Mouse (Mus musculus) liver, postnatal 0 days (tissue): ENCODE data around the gene Fcgr4.

Experiments used
- CTCF ChIP-seq: sonication (generic); IDR thresholded peaks from 2 replicates; pipeline ENCODE4 v1.5.1; 2016; ENCODE audit warnings: antibody characterized with exemption, low read depth
- EP300 ChIP-seq: IDR thresholded peaks from 2 replicates; pipeline ENCODE4 v1.6.1; 2016; ENCODE audit warnings: antibody characterized with exemption, low read depth, mild to moderate bottlenecking

DNA sequence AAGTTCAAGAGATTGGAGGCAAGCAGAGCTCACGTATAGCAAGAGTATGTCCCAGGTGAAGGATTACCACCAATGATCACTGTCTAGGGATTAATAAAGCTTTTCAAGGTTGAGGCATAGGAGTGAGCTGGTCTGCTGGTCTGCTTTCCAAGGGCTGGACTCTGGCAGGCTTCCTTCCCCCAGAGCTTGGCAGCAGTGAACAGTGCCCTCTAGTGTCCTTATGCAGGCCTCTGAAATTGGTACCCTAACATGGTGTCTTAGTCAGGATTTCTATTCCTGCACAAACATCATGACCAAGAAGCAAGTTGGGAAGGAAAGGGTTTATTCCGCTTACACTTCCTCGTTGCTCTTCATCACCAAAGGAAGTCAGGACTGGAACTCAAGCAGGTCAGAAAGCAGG, 22.0 kb upstream of the Fcgr4 start:
- TF ChIP-seq CTCF (peak; percentile 88), EP300 (no peak)
